Mouse (Mus musculus) erythroid progenitor cell, adult 5-6 weeks (primary cell): ENCODE results near the gene Adra2a. TPM values are rescaled to one million over a fixed set of nuclear protein-coding genes. Genes with fewer than 3 reads are reported as not detected.

Experiments
- ATAC-seq: replicated peaks from 2 replicates; pipeline ENCODE4 v1.8.0; 2016; ENCODE audit warnings: moderate number of reproducible peaks, mild to moderate bottlenecking, moderate TSS enrichment, inconsistent platforms; ENCODE audit not compliant: poor library complexity, low FRiP score, severe bottlenecking
- total RNA-seq, 2 experiments: library from RNA; stranded (forward) in 1 of 2; stranded (reverse) in 1 of 2; fragments of 150-400 nt in 1 of 2; fragments of 186-747, 209-891 nt in 1 of 2; gene quantifications; 2 replicates each; pipeline versions ENCODE4 v1.2.3 to v1.2.4; 2015 to 2017; ENCODE audit warnings: low replicate concordance in 2 of 2

Adra2a gene
- total RNA-seq, 2 experiments from 2014 or later, result not detected

- ATAC-seq, result no peak
These were observed 28.4 kb downstream of the Adra2a start for GRCm38 (mm10) chr19:54072233-54072800.

GRCm38 (mm10) chr19:54076362-54077349 lies 32.7 kb downstream of the Adra2a start:
- no peak for ATAC-seq

- no peak for ATAC-seq
These were observed 37.4 kb downstream of the Adra2a start for GRCm38 (mm10) chr19:54081303-54081702.

- no peak for ATAC-seq
These were observed 37.8 kb downstream of the Adra2a start for GRCm38 (mm10) chr19:54081716-54082165.

GRCm38 (mm10) chr19:54087319-54087718 lies 43.4 kb downstream of the Adra2a start:
- no peak for ATAC-seq

- no peak for ATAC-seq
These were observed 49.6 kb downstream of the Adra2a start for GRCm38 (mm10) chr19:54093599-54093998.

GRCm38 (mm10) chr19:54095716-54096115 lies 51.8 kb downstream of the Adra2a start:
- no peak for ATAC-seq

GRCm38 (mm10) chr19:54098367-54098766 lies 54.4 kb downstream of the Adra2a start:
- no peak for ATAC-seq

Other genes starting within 250 kb of the Adra2a start
- gene Pdcd4, start 151.9 kb upstream of the Adra2a start, total RNA-seq (2015; ENCODE audit: low replicate concordance), result 44.0 and 45.4 TPM in 2 replicates
- gene Pdcd4, start 151.9 kb upstream of the Adra2a start, total RNA-seq (2017; ENCODE audit: low replicate concordance), result 32.2 and 56.3 TPM in 2 replicates
- gene Shoc2, start 99.8 kb upstream of the Adra2a start, total RNA-seq (2015; ENCODE audit: low replicate concordance), result 29.9 and 53.2 TPM in 2 replicates
- 31.7 and 40.3 TPM in 2 replicates for gene Shoc2, start 99.8 kb upstream of the Adra2a start, total RNA-seq (2017; ENCODE audit: low replicate concordance)
- gene Bbip1, start 99.5 kb upstream of the Adra2a start, total RNA-seq (2015; ENCODE audit: low replicate concordance), result 85.1 and 109 TPM in 2 replicates
- gene Bbip1, start 99.5 kb upstream of the Adra2a start, total RNA-seq (2017; ENCODE audit: low replicate concordance), result 41.2 and 69.2 TPM in 2 replicates